In the genomic region with DNA sequence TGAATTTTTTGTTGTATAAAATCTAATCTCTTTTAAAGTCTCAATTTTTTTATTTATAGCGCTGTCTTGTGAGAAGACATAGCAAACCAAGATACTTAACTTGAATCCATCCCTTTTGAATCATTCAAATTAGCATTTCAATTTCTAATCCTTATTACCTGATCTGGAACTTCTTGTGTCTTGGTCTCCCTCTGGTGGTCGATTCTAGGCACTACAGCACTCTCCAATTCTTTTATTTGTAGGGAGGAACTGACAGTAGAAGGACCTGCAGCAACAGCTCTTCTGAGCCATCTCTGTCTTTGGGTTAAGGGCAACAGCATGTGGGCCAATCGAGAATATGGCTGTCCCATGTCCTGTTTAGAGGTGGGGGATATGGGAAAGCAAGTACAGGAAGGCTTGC, we compare ENCODE assay signal across 8 mouse cellular contexts. TPM values are rescaled to one million over a fixed set of nuclear protein-coding genes. Genes with fewer than 3 reads are reported as not detected.
A peak's percentile ranks its signal among the peaks of the same experiment; 100 is the strongest.
DNase-seq lines count a peak whose midpoint lies in the region; ATAC-seq and TF ChIP-seq lines count a peak whose summit lies in the region.
"Had no signal": no experiment of that assay in that cellular context is flagged by ENCODE, and none has a peak within 500 bp of the region (broad histone marks: within the 10 kb centered on the region; RNA-seq: fewer than 3 reads in every experiment).

No protein-coding gene starts in this region.

- H3K36me3 ChIP-seq in intestine, postnatal 0 days (ENCODE audit: control insufficient read depth, insufficient read depth): no peaks in the 10 kb centered on the region
- no peaks in the 10 kb centered on the region for H3K36me3 ChIP-seq in intestine, embryonic 15.5 days

- TF ChIP-seq CTCF in intestine, postnatal 0 days (IDR thresholded peaks at IDR 0.05; ENCODE audit: low read depth): peak; percentile 77

- DNase-seq in CD4-positive, CD25-positive, alpha-beta regulatory T cell, adult 2 months (ENCODE audit: low read depth, low spot score): peak; percentile 76
- DNase-seq in NIH3T3 (ENCODE audit: low read depth): peak; percentile 67
- peak; percentile 36 for DNase-seq in embryo, embryonic 11.5 days (ENCODE audit: low read depth, low spot score)
- DNase-seq in left cerebral cortex, postnatal 25 days (ENCODE audit: low spot score in 2 of 2): peak; percentile 10 to 24
- DNase-seq in right cerebral cortex, postnatal 4 days: peak; percentile 17

- no peaks in the 10 kb centered on the region for H3K27me3 ChIP-seq in intestine, postnatal 0 days (replicated peaks; ENCODE audit: control insufficient read depth, insufficient read depth, low read length)
- no peaks in the 10 kb centered on the region for H3K27me3 ChIP-seq in intestine, embryonic 15.5 days (replicated peaks)

- intact Hi-C loops in left cerebral cortex, postnatal 25 days (cut with DNase I): loop anchor here (1.0 kb wide), 1 partner anchor 113 kb away; no protein-coding TSS in a partner anchor

- ATAC-seq in intestine, postnatal 0 days: no peak
- no peak for ATAC-seq in intestine, embryonic 15.5 days

- WGBS in intestine, postnatal 0 days: 10% methylated on average over 3 of the region's 3 CpGs
- 14% methylated on average over 3 of the region's 3 CpGs for WGBS in intestine, embryonic 15.5 days

- H3K4me3 ChIP-seq in intestine, postnatal 0 days (ENCODE audit: low read depth, low read length): no peak overlapping the region
- no peak overlapping the region for H3K4me3 ChIP-seq in intestine, embryonic 15.5 days (replicated peaks)

- no peak overlapping the region for H3K27ac ChIP-seq in intestine, postnatal 0 days (ENCODE audit: low read depth, low read length)
- H3K27ac ChIP-seq in intestine, embryonic 15.5 days: no peak overlapping the region

- no peaks in the 10 kb centered on the region for H3K9me3 ChIP-seq in intestine, postnatal 0 days (ENCODE audit: control insufficient read depth)
- H3K9me3 ChIP-seq in intestine, embryonic 15.5 days: no peaks in the 10 kb centered on the region

- no peaks in the 10 kb centered on the region for H3K4me1 ChIP-seq in intestine, postnatal 0 days (replicated peaks; ENCODE audit: control insufficient read depth, insufficient read depth, low read length)
- H3K4me1 ChIP-seq in intestine, embryonic 15.5 days (replicated peaks): no peaks in the 10 kb centered on the region

- H3K9ac ChIP-seq in intestine, postnatal 0 days (ENCODE audit: low read depth, low read length): no peak overlapping the region
- H3K9ac ChIP-seq in intestine, embryonic 15.5 days: no peak overlapping the region

- no peak overlapping the region for H3K4me2 ChIP-seq in intestine, postnatal 0 days (replicated peaks; ENCODE audit: low read depth)
- H3K4me2 ChIP-seq in intestine, embryonic 15.5 days (replicated peaks): no peak overlapping the region

RNA-seq across cellular contexts. Expression of a gene that starts 5.4 kb away (rescaled TPM):
- 18.1 and 38.6 TPM in 2 replicates for polyA plus RNA-seq in intestine, postnatal 0 days (2015; fragmentation: Nextera tagmentation; extraction: Ambion mirVana)
- 272 and 461 TPM in 2 replicates for polyA plus RNA-seq in intestine, embryonic 15.5 days (2015; fragmentation: Nextera tagmentation; extraction: Ambion mirVana)
- not detected for total RNA-seq in left cerebral cortex, postnatal 25 days (2021)
- polyA plus RNA-seq: frontal cortex, adult 2 months had no signal

Comparison
In these comparisons a context has a peak if more than half of its experiments do, and no peak if none do; other contexts are left out.
1. DNase-seq: peak in every context shown above with its lines; median percentile 76 in CD4-positive, CD25-positive, alpha-beta regulatory T cell, adult 2 months; 67 in NIH3T3; 36 in embryo, embryonic 11.5 days; 17 in left cerebral cortex, postnatal 25 days; 17 in right cerebral cortex, postnatal 4 days.